ENCODE assay signal across 12 mouse cellular contexts in the genomic region with DNA sequence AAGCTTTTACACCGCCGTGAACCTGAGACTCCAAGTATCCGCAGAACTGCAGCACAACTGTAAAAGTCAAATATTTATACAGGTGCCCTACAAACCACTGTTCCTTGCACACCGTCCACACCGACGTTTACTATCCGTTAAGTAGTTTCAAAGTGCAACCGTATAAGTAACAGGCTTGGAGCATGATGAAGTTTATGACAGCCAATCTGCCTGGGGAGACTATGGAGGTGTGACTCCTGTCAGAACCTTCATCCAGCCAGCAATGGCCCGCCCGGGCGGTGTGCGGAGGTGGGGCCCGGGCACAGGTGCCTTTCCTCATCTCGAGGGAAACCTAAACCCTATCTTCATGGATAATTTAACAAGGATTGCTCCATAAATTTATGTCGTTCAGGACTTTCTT. TPM values are rescaled to one million over a fixed set of nuclear protein-coding genes. Genes with fewer than 3 reads are reported as not detected.
DNase-seq lines count a peak whose midpoint lies in the region; ATAC-seq lines count a peak whose summit lies in the region.
"Had no signal": no experiment of that assay in that cellular context is flagged by ENCODE, and none has a peak within 500 bp of the region (broad histone marks: within the 10 kb centered on the region; RNA-seq: fewer than 3 reads in every experiment).

No protein-coding gene starts in this region.

- no peaks in the 10 kb centered on the region for H3K27me3 ChIP-seq in hindbrain, embryonic 15.5 days
- H3K27me3 ChIP-seq in hindbrain, embryonic 11.5 days (ENCODE audit: control insufficient read depth, insufficient read depth, low read length), result no peaks in the 10 kb centered on the region
- no peaks in the 10 kb centered on the region for H3K27me3 ChIP-seq in embryonic facial prominence, embryonic 10.5 days (replicated peaks; ENCODE audit: low read depth, poor library complexity, severe bottlenecking)
- no peaks in the 10 kb centered on the region for H3K27me3 ChIP-seq in embryonic facial prominence, embryonic 14.5 days (replicated peaks; ENCODE audit: control insufficient read depth, insufficient read depth, low read length)
- no peaks in the 10 kb centered on the region for H3K27me3 ChIP-seq in limb, embryonic 13.5 days

- H3K27ac ChIP-seq in hindbrain, embryonic 15.5 days (replicated peaks), result no peak overlapping the region
- no peak overlapping the region for H3K27ac ChIP-seq in hindbrain, embryonic 11.5 days (ENCODE audit: low read depth, low read length)
- no peak overlapping the region for H3K27ac ChIP-seq in embryonic facial prominence, embryonic 10.5 days (replicated peaks)
- H3K27ac ChIP-seq in embryonic facial prominence, embryonic 14.5 days (replicated peaks; ENCODE audit: low read depth, low read length), result no peak overlapping the region
- no peak overlapping the region for H3K27ac ChIP-seq in limb, embryonic 13.5 days
- H3K27ac ChIP-seq: liver, embryonic 12.5 days had no signal

- ATAC-seq in hindbrain, embryonic 15.5 days (ENCODE audit: low FRiP score, low read depth), result no peak
- no peak for ATAC-seq in hindbrain, embryonic 11.5 days (ENCODE audit: low FRiP score)
- no peak for ATAC-seq in embryonic facial prominence, embryonic 14.5 days (ENCODE audit: low read depth)
- ATAC-seq in limb, embryonic 13.5 days (ENCODE audit: low FRiP score, low read depth), result no peak
- ATAC-seq: liver, embryonic 12.5 days had no signal

- 80% methylated on average over 15 of the region's 15 CpGs for WGBS in hindbrain, embryonic 15.5 days
- WGBS in hindbrain, embryonic 11.5 days, result 88% methylated on average over 15 of the region's 15 CpGs
- 82% methylated on average over 15 of the region's 15 CpGs for WGBS in embryonic facial prominence, embryonic 10.5 days
- WGBS in embryonic facial prominence, embryonic 14.5 days, result 63% methylated on average over 15 of the region's 15 CpGs
- 31% methylated on average over 15 of the region's 15 CpGs for WGBS in limb, embryonic 13.5 days

- H3K4me3 ChIP-seq in hindbrain, embryonic 15.5 days, result no peak overlapping the region
- no peak overlapping the region for H3K4me3 ChIP-seq in hindbrain, embryonic 11.5 days (ENCODE audit: low read depth, low read length)
- H3K4me3 ChIP-seq in embryonic facial prominence, embryonic 10.5 days, result peak overlapping the region; percentile 28; the same call in 1 of the 2 replicates
- peak overlapping the region; percentile 90; the same call in 1 of the 2 replicates for H3K4me3 ChIP-seq in embryonic facial prominence, embryonic 14.5 days (ENCODE audit: low read depth, low read length)
- H3K4me3 ChIP-seq in limb, embryonic 13.5 days, result peak overlapping the region; percentile 93; the same call in 1 of the 2 replicates
- H3K4me3 ChIP-seq: liver, embryonic 12.5 days had no signal

- peaks cover 35% of the 10 kb centered on the region for H3K4me1 ChIP-seq in hindbrain, embryonic 15.5 days (replicated peaks)
- H3K4me1 ChIP-seq in hindbrain, embryonic 11.5 days (replicated peaks; ENCODE audit: control insufficient read depth, insufficient read depth, low read length), result peaks cover 2% of the 10 kb centered on the region; the same call in 1 of the 2 replicates
- peaks cover 77% of the 10 kb centered on the region for H3K4me1 ChIP-seq in embryonic facial prominence, embryonic 10.5 days
- H3K4me1 ChIP-seq in embryonic facial prominence, embryonic 14.5 days (ENCODE audit: control insufficient read depth, insufficient read depth, low read length), result peaks cover 43% of the 10 kb centered on the region
- H3K4me1 ChIP-seq in limb, embryonic 13.5 days, result peaks cover 68% of the 10 kb centered on the region

- no peak for DNase-seq in hindbrain, embryonic 11.5 days (ENCODE audit: low spot score)
- DNase-seq in embryonic facial prominence, embryonic 10.5 days (ENCODE audit: low spot score), result no peak
- no peak for DNase-seq in embryonic facial prominence, embryonic 14.5 days (ENCODE audit: low spot score)
- no peak for DNase-seq in frontal cortex, postnatal 25 days (ENCODE audit: low spot score in 2 of 2)
- no peak for DNase-seq in left cerebral cortex, adult 11 months (ENCODE audit: low spot score)
- DNase-seq: cerebellum, postnatal 10 days; gastrocnemius, postnatal 14 days; right cerebral cortex, postnatal 4 days; thymus, adult 18-20 months had no signal

- H3K9ac ChIP-seq in hindbrain, embryonic 15.5 days, result no peak overlapping the region
- H3K9ac ChIP-seq in hindbrain, embryonic 11.5 days (ENCODE audit: low read depth, low read length), result no peak overlapping the region
- H3K9ac ChIP-seq in embryonic facial prominence, embryonic 14.5 days (ENCODE audit: low read depth, low read length), result no peak overlapping the region
- H3K9ac ChIP-seq in limb, embryonic 13.5 days, result 0 out of 2 replicates have a peak overlapping the region, but pooled peaks have one; percentile 43
- H3K9ac ChIP-seq: liver, embryonic 12.5 days had no signal

- no peaks in the 10 kb centered on the region for H3K36me3 ChIP-seq in hindbrain, embryonic 15.5 days
- H3K36me3 ChIP-seq in hindbrain, embryonic 11.5 days (ENCODE audit: control insufficient read depth, insufficient read depth, low read length), result no peaks in the 10 kb centered on the region
- H3K36me3 ChIP-seq in embryonic facial prominence, embryonic 10.5 days (replicated peaks), result no peaks in the 10 kb centered on the region
- no peaks in the 10 kb centered on the region for H3K36me3 ChIP-seq in embryonic facial prominence, embryonic 14.5 days (ENCODE audit: control insufficient read depth, insufficient read depth, low read length)
- H3K36me3 ChIP-seq in limb, embryonic 13.5 days, result no peaks in the 10 kb centered on the region
- H3K36me3 ChIP-seq: liver, embryonic 12.5 days had no signal

- H3K4me2 ChIP-seq in hindbrain, embryonic 15.5 days, result peak overlapping the region; percentile 98; the same call in 1 of the 2 replicates
- no peak overlapping the region for H3K4me2 ChIP-seq in hindbrain, embryonic 11.5 days (replicated peaks; ENCODE audit: low read depth, low read length)
- H3K4me2 ChIP-seq in embryonic facial prominence, embryonic 14.5 days (ENCODE audit: low read depth, low read length), result peak overlapping the region; percentile 96
- H3K4me2 ChIP-seq in limb, embryonic 13.5 days (replicated peaks), result peak overlapping the region; percentile 94
- H3K4me2 ChIP-seq: liver, embryonic 12.5 days had no signal

- no peaks in the 10 kb centered on the region for H3K9me3 ChIP-seq in hindbrain, embryonic 15.5 days
- H3K9me3 ChIP-seq in hindbrain, embryonic 11.5 days (ENCODE audit: control insufficient read depth, low read length), result no peaks in the 10 kb centered on the region
- no peaks in the 10 kb centered on the region for H3K9me3 ChIP-seq in embryonic facial prominence, embryonic 10.5 days
- no peaks in the 10 kb centered on the region for H3K9me3 ChIP-seq in embryonic facial prominence, embryonic 14.5 days (ENCODE audit: control insufficient read depth, low read length)
- no peaks in the 10 kb centered on the region for H3K9me3 ChIP-seq in limb, embryonic 13.5 days
- H3K9me3 ChIP-seq: liver, embryonic 12.5 days had no signal

RNA-seq across cellular contexts. Expression of a gene that starts 2.6 kb away (rescaled TPM):
- polyA plus RNA-seq in hindbrain, embryonic 15.5 days (2015; fragmentation: Nextera tagmentation; extraction: Ambion mirVana), result 6.0 and 7.2 TPM in 2 replicates
- 8.6 and 10.0 TPM in 2 replicates for polyA plus RNA-seq in hindbrain, embryonic 11.5 days (2014; fragmentation: Nextera tagmentation; extraction: Ambion mirVana)
- polyA plus RNA-seq in embryonic facial prominence, embryonic 10.5 days (2016; fragmentation: Nextera tagmentation; extraction: Ambion mirVana), result 10.6 and 11.1 TPM in 2 replicates
- 12.5 and 12.7 TPM in 2 replicates for polyA plus RNA-seq in embryonic facial prominence, embryonic 14.5 days (2014; fragmentation: Nextera tagmentation; extraction: Ambion mirVana)
- polyA plus RNA-seq in limb, embryonic 13.5 days (2015; fragmentation: Nextera tagmentation; extraction: Ambion mirVana), result 12.0 and 12.2 TPM in 2 replicates

Comparison
In these comparisons a context has a peak if more than half of its experiments do, and no peak if none do; other contexts are left out.
1. H3K4me3 ChIP-seq: peak in embryonic facial prominence, embryonic 10.5 days (single experiment), embryonic facial prominence, embryonic 14.5 days (single experiment) and limb, embryonic 13.5 days (single experiment); none in hindbrain, embryonic 15.5 days (single experiment) and hindbrain, embryonic 11.5 days (single experiment).